Mouse (Mus musculus): Measurements from ENCODE around the gene Gm7714.
"Not testable (repeated sequence)": the region's sequence is repeated elsewhere in the genome, so short reads cannot be mapped to it uniquely, and the experiment has no call there.

The Gm7714 gene

GRCm38 (mm10) chr5:88268619-88269018 lies at the start of gene Gm7714:
Gm7714 (plus strand) TSS chr5:88268919.
- DNase-seq (ENCODE audit: low read depth), result no peak

DNA sequence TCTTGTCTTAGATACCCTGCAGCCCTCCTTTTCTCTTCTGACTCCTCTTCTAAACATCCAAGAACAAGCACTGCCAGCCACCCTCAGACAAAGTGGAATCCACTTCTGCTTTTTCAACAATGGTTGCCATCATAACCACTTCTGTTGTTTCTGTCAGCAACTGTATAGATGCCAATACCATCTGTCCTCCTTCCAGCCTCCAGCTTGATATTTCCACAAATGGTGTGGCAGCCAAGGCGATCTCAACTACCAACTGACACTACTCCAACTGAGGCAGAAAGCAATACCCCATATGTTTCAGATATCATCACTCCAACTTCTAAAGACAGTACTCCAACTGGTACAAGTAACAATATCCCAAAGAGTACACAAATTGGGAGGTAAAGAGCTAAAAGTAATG lies 12.2 kb upstream of the Gm7714 start:
- no peak for DNase-seq (ENCODE audit: low read depth)

DNA sequence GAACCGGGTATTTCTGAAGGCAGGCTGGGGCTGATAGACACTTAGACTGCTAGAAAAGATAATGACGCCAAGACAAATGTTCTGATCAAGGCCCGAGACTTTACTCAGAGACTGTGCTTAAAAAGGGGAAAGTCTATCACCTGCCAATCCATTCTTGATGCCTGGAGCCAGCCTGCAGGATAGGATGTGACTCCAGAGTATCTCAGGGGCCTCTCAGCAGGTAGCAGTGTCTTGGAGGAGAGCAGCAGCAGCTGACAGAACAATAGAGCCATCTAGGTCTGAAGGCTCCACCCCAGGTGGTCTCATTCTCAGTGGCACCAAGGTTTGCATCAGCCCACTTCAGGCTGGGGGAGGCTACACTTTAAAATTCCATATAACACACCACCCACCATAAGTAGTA lies 42.6 kb downstream of the Gm7714 start:
- DNase-seq (ENCODE audit: low read depth), result not testable (repeated sequence)

DNA sequence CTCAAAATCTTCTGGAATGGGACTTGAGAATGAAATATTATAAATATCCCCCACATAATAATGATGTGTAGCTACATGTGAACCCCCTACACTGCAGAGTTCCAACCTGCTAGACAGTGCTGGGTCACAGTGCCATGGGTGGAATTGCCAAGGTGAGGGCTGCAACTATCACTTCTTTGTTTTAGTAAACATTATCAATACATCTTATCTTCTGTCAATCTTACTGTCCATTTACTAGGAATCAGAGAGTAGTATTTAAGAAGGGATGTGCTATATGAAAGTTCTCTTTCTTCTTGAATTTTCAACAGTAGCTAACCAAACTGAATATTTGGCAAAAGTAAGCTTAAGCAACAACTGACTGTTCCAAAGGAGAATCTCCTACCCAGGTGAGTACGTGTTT lies 48.3 kb downstream of the Gm7714 start, which contains the start of gene Prol1:
Gene Prol1, plus strand, starts transcription at position 301 of the 400 bp plus-strand sequence.
- DNase-seq (ENCODE audit: low read depth), result no peak
